Mouse (Mus musculus) testis, postnatal 10 days (tissue): ENCODE results near the gene Herc6.
A peak's percentile ranks its signal among the peaks of the same experiment; 100 is the strongest.
"Not testable (repeated sequence)": the region's sequence is repeated elsewhere in the genome, so short reads cannot be mapped to it uniquely, and the experiment has no call there.

Experiments used
- DNase-seq: peaks from one replicate; pipeline ENCODE4 v3.0.0; 2021; ENCODE audit warnings: low spot score

Gene Herc6

GRCm38 (mm10) chr6:57580881-57581548, at the start of gene Herc6:
TSS of gene Herc6 (plus strand) at chr6:57581000.
- DNase-seq: peak; percentile 76

- DNase-seq: no peak
Measured at GRCm38 (mm10) chr6:57531011-57531410, 49.8 kb upstream of the Herc6 start.

- no peak for DNase-seq
Measured at GRCm38 (mm10) chr6:57531441-57531840, 49.4 kb upstream of the Herc6 start.

GRCm38 (mm10) chr6:57532022-57532421, 48.8 kb upstream of the Herc6 start:
- DNase-seq: no peak

GRCm38 (mm10) chr6:57533410-57533809, 47.4 kb upstream of the Herc6 start:
- DNase-seq: no peak

GRCm38 (mm10) chr6:57534231-57534610, 46.6 kb upstream of the Herc6 start:
- DNase-seq: peak; percentile 57

- DNase-seq: peak; percentile 73
Measured at GRCm38 (mm10) chr6:57534611-57535286, 46.1 kb upstream of the Herc6 start.

- DNase-seq: peak; percentile 97
Measured at GRCm38 (mm10) chr6:57535386-57535936, 45.3 kb upstream of the Herc6 start, which contains the start of gene Ppm1k. TSS of gene Ppm1k (minus strand) at chr6:57535468.

- peak; percentile 46 for DNase-seq
Measured at GRCm38 (mm10) chr6:57535971-57536669, 44.7 kb upstream of the Herc6 start.

- no peak for DNase-seq
Measured at GRCm38 (mm10) chr6:57537887-57538286, 42.9 kb upstream of the Herc6 start.

GRCm38 (mm10) chr6:57540950-57541498, 39.8 kb upstream of the Herc6 start:
- DNase-seq: no peak

GRCm38 (mm10) chr6:57541737-57542335, 39.0 kb upstream of the Herc6 start:
- DNase-seq: no peak

- DNase-seq: not testable (repeated sequence)
Measured at GRCm38 (mm10) chr6:57543591-57543990, 37.2 kb upstream of the Herc6 start.

GRCm38 (mm10) chr6:57544866-57545265, 35.9 kb upstream of the Herc6 start:
- DNase-seq: no peak

- no peak for DNase-seq
Measured at GRCm38 (mm10) chr6:57551211-57551796, 29.5 kb upstream of the Herc6 start.

- DNase-seq: no peak
Measured at GRCm38 (mm10) chr6:57557796-57558317, 22.9 kb upstream of the Herc6 start.

- no peak for DNase-seq
Measured at GRCm38 (mm10) chr6:57563454-57563853, 17.3 kb upstream of the Herc6 start.

GRCm38 (mm10) chr6:57565452-57565851, 15.3 kb upstream of the Herc6 start:
- DNase-seq: no peak

- no peak for DNase-seq
Measured at GRCm38 (mm10) chr6:57567630-57568029, 13.2 kb upstream of the Herc6 start.

- DNase-seq: peak; percentile 45
Measured at GRCm38 (mm10) chr6:57570170-57570974, 10.4 kb upstream of the Herc6 start.
